25 mouse cellular contexts compared by ENCODE assay signal in the genomic region with DNA sequence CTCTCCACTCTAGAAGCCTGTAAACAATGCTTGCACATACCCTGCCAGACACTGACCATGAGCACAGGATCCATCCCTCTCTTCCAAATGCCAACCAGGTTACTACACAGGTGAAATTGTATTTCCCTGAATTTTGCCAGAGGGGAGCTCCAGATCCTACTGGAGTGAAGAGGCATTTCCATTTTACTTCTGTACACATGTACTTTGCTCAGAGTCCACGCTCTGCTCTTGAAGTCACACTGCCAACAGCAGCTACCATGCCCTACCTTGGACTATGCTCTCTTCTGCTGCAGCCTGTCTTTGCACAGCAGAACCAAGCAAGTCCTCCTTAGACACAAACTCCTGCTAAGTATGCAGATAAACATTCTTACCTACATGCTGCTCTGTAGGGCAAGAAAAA.
DNase-seq lines count a peak whose midpoint lies in the region; ATAC-seq and TF ChIP-seq lines count a peak whose summit lies in the region.
"Had no signal": no experiment of that assay in that cellular context is flagged by ENCODE, and none has a peak within 500 bp of the region (broad histone marks: within the 10 kb centered on the region; RNA-seq: fewer than 3 reads in every experiment).

No protein-coding gene starts in this region.

- H3K4me1 ChIP-seq in liver, adult 2 months (ENCODE audit: control insufficient read depth, insufficient read depth, low read length), result peaks cover 14% of the 10 kb centered on the region
- no peaks in the 10 kb centered on the region for H3K4me1 ChIP-seq in intestine, postnatal 0 days (replicated peaks; ENCODE audit: control insufficient read depth, insufficient read depth, low read length)
- H3K4me1 ChIP-seq: embryonic facial prominence, embryonic 12.5 days; limb, embryonic 13.5 days had no signal

- TF ChIP-seq POLR2A in liver, adult 2 months (IDR thresholded peaks at IDR 0.05; ENCODE audit: extremely low read depth, insufficient read depth, low read length), result no peak

- peak; percentile 68; the same call in 1 of the 2 replicates for ATAC-seq in intestine, postnatal 0 days
- ATAC-seq: activated CD4-positive, CD25-positive, alpha-beta regulatory T cell, adult 4 months; forebrain, embryonic 14.5 days had no signal

- H3K27me3 ChIP-seq in liver, adult 2 months (ENCODE audit: control insufficient read depth, insufficient read depth, low read length), result no peaks in the 10 kb centered on the region
- no peaks in the 10 kb centered on the region for H3K27me3 ChIP-seq in intestine, postnatal 0 days (replicated peaks; ENCODE audit: control insufficient read depth, insufficient read depth, low read length)
- H3K27me3 ChIP-seq: embryonic facial prominence, embryonic 12.5 days; heart, embryonic 12.5 days; hindbrain, embryonic 13.5 days; limb, embryonic 13.5 days had no signal

- peak; percentile 98 for DNase-seq in liver, adult 2 months (ENCODE audit: extremely low read depth, low read depth, low spot score)
- DNase-seq in liver, result no peak
- peak; percentile 31 for DNase-seq in kidney, postnatal 10 days
- peak; percentile 61 for DNase-seq in yolk sac, embryonic 10.5 days (ENCODE audit: low spot score)
- no peak for DNase-seq in cerebellum, adult 11-12 months
- no peak for DNase-seq in retina, postnatal 1 day
- DNase-seq: B cell, adult 2 months; cerebellum, adult 9-10 months; embryo, embryonic 11 days; gastrocnemius, postnatal 36 days; heart, adult 2 months; heart, postnatal 4 days; lung, adult 18-20 months; lung, postnatal 10 days; midbrain, embryonic 14.5 days; spleen, adult 18-20 months; thymus, postnatal 14 days had no signal

- H3K27ac ChIP-seq in liver, adult 2 months (replicated peaks; ENCODE audit: insufficient read depth, low read depth, low read length), result peak overlapping the region; percentile 84
- H3K27ac ChIP-seq in intestine, postnatal 0 days (ENCODE audit: low read depth, low read length), result no peak overlapping the region
- H3K27ac ChIP-seq: embryonic facial prominence, embryonic 12.5 days; heart, adult 2 months; hindbrain, embryonic 13.5 days; limb, embryonic 13.5 days; macrophage had no signal

- H3K36me3 ChIP-seq in liver, adult 2 months (ENCODE audit: control insufficient read depth, insufficient read depth, low read length), result peaks cover 9% of the 10 kb centered on the region; the same call in 1 of the 2 replicates
- H3K36me3 ChIP-seq in intestine, postnatal 0 days (ENCODE audit: control insufficient read depth, insufficient read depth), result peaks cover 40% of the 10 kb centered on the region

- WGBS in liver, adult 2 months, result 30% methylated on average over 1 of the region's 1 CpGs
- WGBS in intestine, postnatal 0 days, result 71% methylated on average over 1 of the region's 1 CpGs

- H3K9ac ChIP-seq in liver, adult 2 months (ENCODE audit: low read depth, low read length), result no peak overlapping the region
- H3K9ac ChIP-seq in intestine, postnatal 0 days (ENCODE audit: low read depth, low read length), result no peak overlapping the region
- H3K9ac ChIP-seq: embryonic facial prominence, embryonic 12.5 days; heart, embryonic 12.5 days; hindbrain, embryonic 13.5 days; limb, embryonic 13.5 days had no signal

- no peaks in the 10 kb centered on the region for H3K9me3 ChIP-seq in intestine, postnatal 0 days (ENCODE audit: control insufficient read depth)
- H3K9me3 ChIP-seq: embryonic facial prominence, embryonic 12.5 days; heart, embryonic 12.5 days; hindbrain, embryonic 13.5 days; limb, embryonic 13.5 days had no signal

- H3K79me2 ChIP-seq in liver, adult 2 months (ENCODE audit: control insufficient read depth, insufficient read depth, low read length), result no peaks in the 10 kb centered on the region

- no peak overlapping the region for H3K4me3 ChIP-seq in liver, adult 2 months (ENCODE audit: insufficient read depth, low read depth, low read length)
- no peak overlapping the region for H3K4me3 ChIP-seq in intestine, postnatal 0 days (ENCODE audit: low read depth, low read length)
- H3K4me3 ChIP-seq: embryonic facial prominence, embryonic 12.5 days; heart, adult 2 months; heart, embryonic 12.5 days; hindbrain, embryonic 13.5 days; limb, embryonic 13.5 days had no signal

- H3K4me2 ChIP-seq in intestine, postnatal 0 days (replicated peaks; ENCODE audit: low read depth), result no peak overlapping the region
- H3K4me2 ChIP-seq: embryonic facial prominence, embryonic 12.5 days; heart, embryonic 12.5 days; hindbrain, embryonic 13.5 days; limb, embryonic 13.5 days had no signal

- TF ChIP-seq CTCF in liver, adult 2 months (IDR thresholded peaks at IDR 0.05; ENCODE audit: low read depth, low read length), result no peak
- TF ChIP-seq CTCF in intestine, postnatal 0 days (IDR thresholded peaks at IDR 0.05; ENCODE audit: low read depth), result no peak

Comparison
In these comparisons a context has a peak if more than half of its experiments do, and no peak if none do; other contexts are left out.
1. DNase-seq: peak in liver, adult 2 months (single experiment), kidney, postnatal 10 days (single experiment) and yolk sac, embryonic 10.5 days (single experiment); none in liver (single experiment), cerebellum, adult 11-12 months (single experiment) and retina, postnatal 1 day (single experiment).